Mouse (Mus musculus) forebrain, embryonic 12.5 days (tissue): Measurements from ENCODE around the gene Rnasel. TPM values are rescaled to one million over a fixed set of nuclear protein-coding genes. Genes with fewer than 3 reads are reported as not detected.

Experiments
- ATAC-seq: fragments of 200-750 bp; cut with Nextera tagmentation; 2 replicates; pipeline ENCODE4 v1.8.0; 2017; ENCODE audit warnings: moderate TSS enrichment; ENCODE audit not compliant: low FRiP score
- H3K27ac ChIP-seq: fragments of 300-500 bp; sonication (generic); 2 replicates; pipeline ENCODE4 v1.5.1; 2016; ENCODE audit warnings: mild to moderate bottlenecking
- H3K27me3 ChIP-seq: fragments of 300-500 bp; sonication (generic); 2 replicates; pipeline ENCODE4 v1.6.1; 2016; ENCODE audit warnings: mild to moderate bottlenecking
- H3K36me3 ChIP-seq: fragments of 300-500 bp; sonication (generic); replicated peaks from 2 replicates; pipeline ENCODE4 v1.6.1; 2016; ENCODE audit warnings: mild to moderate bottlenecking
- H3K4me1 ChIP-seq: fragments of 300-500 bp; sonication (generic); 2 replicates; pipeline ENCODE4 v1.6.1; 2016
- H3K4me2 ChIP-seq: fragments of 300-500 bp; sonication (generic); 2 replicates; pipeline ENCODE4 v1.6.1; 2016; ENCODE audit warnings: mild to moderate bottlenecking, moderate library complexity
- H3K4me3 ChIP-seq: fragments of 300-500 bp; sonication (generic); replicated peaks from 2 replicates; pipeline ENCODE4 v1.5.1; 2016; ENCODE audit warnings: mild to moderate bottlenecking
- H3K9ac ChIP-seq: fragments of 300-500 bp; sonication (generic); 2 replicates; pipeline ENCODE4 v1.6.1; 2016; ENCODE audit warnings: mild to moderate bottlenecking
- H3K9me3 ChIP-seq: fragments of 300-500 bp; sonication (generic); 2 replicates; pipeline ENCODE4 v1.6.1; 2016
- WGBS: fragments of 180-500 bp; shearing (Covaris S2); methylation state at CpG from one replicate; pipeline ENCODE4 v1.1.7; 2016; 5-methylcytosine and 5-hydroxymethylcytosine counted together
- polyA plus RNA-seq: library from polyadenylated mRNA; unstranded; fragments of >200 nt; fragmentation: Nextera tagmentation; extraction: Ambion mirVana; gene quantifications from 2 replicates; pipeline ENCODE4 v1.2.1, GENCODE M21; 2016

Gene Rnasel
- polyA plus RNA-seq, 1 experiment from 2014 or later: 31.6 TPM

DNA sequence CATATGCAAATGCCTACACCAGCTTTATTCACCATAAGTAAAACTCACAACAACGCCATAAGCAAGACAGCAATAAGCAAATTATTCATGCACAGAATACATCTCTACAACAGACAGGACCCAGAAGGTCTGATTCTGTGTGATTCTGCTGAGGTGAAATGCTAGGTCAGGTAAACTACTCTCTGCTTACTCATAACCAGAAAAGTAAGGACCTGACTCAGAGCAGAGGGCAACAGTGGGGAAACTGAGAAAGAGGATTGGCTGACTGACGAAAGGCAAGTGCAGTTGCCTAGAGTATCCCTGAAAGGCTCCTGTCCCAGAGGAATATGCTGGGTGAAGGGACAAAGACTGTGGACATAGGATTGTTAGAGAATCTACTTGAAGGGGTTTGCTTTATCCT is 36.6 kb upstream of the Rnasel start:
- H3K4me3 ChIP-seq: no peak overlapping the region
- no peak overlapping the region for H3K9ac ChIP-seq
- no peak for ATAC-seq
- H3K27me3 ChIP-seq: no peaks in the 10 kb centered on the region
- no peak overlapping the region for H3K27ac ChIP-seq
- no peaks in the 10 kb centered on the region; the same call in 1 of the 2 replicates for H3K4me1 ChIP-seq
- no peaks in the 10 kb centered on the region for H3K9me3 ChIP-seq
- H3K4me2 ChIP-seq: no peak overlapping the region
- no peaks in the 10 kb centered on the region for H3K36me3 ChIP-seq
- 98% methylated on average over 2 of the region's 2 CpGs for WGBS

DNA sequence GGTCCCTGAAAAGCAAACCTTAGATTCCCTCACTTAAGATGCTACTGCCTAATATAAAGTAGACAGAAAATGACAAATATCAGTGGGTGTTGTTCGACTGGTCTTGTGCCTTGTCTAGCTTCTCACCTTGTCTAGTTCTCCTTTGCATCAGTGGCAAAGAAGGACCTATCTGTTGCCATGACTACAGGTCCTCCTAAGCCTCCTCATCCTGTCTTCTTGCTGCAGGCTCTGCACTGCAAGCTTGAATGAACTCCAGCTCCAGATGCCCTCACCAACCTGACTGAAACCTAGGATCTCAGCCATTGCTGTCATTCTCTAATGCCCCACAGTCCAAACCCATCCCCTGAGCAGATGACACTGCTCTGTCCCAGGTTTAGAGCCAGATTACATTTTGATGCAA is 31.2 kb upstream of the Rnasel start:
- WGBS: 76% methylated on average over 1 of the region's 1 CpGs
- no peaks in the 10 kb centered on the region for H3K9me3 ChIP-seq
- H3K4me2 ChIP-seq: no peak overlapping the region
- no peak overlapping the region for H3K9ac ChIP-seq
- H3K27me3 ChIP-seq: 0 out of 2 replicates have a peak, but pooled peaks cover 4% of the 10 kb centered on the region
- no peak overlapping the region for H3K4me3 ChIP-seq
- no peak for ATAC-seq
- H3K27ac ChIP-seq: no peak overlapping the region
- H3K36me3 ChIP-seq: no peaks in the 10 kb centered on the region
- no peaks in the 10 kb centered on the region for H3K4me1 ChIP-seq

DNA sequence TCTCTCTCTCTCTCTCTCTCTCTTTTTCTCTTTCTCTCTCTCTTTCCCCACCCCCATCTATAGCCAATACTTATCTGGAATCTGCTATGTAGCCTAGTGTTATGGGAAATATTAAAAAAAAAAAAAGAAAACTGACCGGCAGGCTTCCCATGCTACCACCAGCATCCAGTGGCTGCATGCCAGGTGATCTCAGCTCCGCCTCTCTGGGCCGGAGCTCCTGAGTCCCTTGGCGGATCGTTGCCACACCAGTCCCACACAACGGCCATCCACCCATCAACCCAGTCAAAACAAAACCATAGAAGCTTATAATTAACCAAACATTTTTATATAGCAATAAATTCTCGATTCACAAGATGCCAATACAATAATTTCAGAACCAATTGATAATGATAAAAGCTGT is 28.3 kb upstream of the Rnasel start:
- H3K4me3 ChIP-seq: no peak overlapping the region
- H3K27me3 ChIP-seq: 0 out of 2 replicates have a peak, but pooled peaks cover 4% of the 10 kb centered on the region
- no peaks in the 10 kb centered on the region for H3K36me3 ChIP-seq
- no peak overlapping the region for H3K27ac ChIP-seq
- WGBS: 85% methylated on average over 7 of the region's 7 CpGs
- H3K9me3 ChIP-seq: no peaks in the 10 kb centered on the region
- no peak overlapping the region for H3K9ac ChIP-seq
- no peak overlapping the region for H3K4me2 ChIP-seq
- no peaks in the 10 kb centered on the region for H3K4me1 ChIP-seq
- no peak for ATAC-seq

DNA sequence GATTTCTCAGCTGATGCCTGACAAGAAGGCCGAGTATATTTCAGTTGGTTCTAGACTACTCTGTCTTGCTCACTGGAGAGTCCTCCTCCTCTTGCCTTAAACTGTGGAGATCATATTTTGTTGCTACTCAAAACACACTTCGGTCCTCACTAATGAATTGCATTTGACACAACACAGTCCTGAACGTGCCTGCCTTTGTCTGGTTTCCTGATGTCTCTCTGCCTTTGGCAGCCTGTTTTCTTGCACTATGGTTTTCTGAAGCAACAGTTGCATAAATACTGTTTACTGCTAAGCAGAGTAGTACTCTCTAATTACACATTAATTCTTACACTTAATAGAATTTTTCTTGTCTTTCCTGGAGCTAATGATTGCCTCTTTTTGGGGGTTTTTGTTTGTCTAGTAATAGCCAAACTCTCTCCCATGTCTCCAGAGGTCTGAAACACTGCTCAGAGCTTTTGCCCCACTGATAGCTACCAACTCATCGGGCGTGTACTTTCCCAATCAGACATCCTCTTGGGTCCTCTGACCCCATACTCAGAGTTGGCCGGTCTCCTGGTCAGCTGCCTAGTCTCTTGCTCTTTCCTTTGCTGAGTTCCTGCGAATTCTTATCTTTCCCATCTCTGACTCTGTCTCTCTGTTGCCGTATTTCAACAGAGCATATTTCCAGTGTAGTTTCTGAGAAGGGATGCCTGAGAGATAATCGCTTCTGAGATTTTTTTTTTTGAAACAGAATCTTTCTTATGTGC is 27.5 kb upstream of the Rnasel start:
- no peak for ATAC-seq

DNA sequence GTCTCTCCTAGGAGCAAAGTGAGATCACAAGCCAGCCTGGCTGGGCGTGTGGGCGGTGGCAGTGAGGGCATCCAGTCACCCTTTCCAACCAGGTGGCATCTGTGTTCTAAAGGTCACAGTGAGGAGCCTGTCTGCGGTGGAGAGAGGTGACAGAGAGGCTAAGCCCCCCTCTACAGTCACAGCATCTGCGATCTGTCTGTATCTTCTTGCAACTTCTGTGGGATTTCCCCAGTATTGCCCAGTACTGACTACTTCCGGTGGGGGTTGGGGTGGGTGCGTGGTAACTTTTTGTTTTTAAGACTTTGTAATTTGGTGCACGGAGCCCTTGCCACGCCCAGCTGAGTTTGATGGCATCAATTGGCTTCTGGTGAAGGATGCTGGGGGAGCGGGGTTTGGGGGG is 25.8 kb upstream of the Rnasel start:
- Histone ChIP-seq H3K9me3 (no peaks in the 10 kb centered on the region), H3K9ac (no peak overlapping the region), H3K4me3 (no peak overlapping the region), H3K4me2 (no peak overlapping the region), H3K27ac (no peak overlapping the region), H3K4me1 (no peaks in the 10 kb centered on the region), H3K27me3 (no peaks in the 10 kb centered on the region), H3K36me3 (no peaks in the 10 kb centered on the region)
- WGBS: 87% methylated on average over 9 of the region's 9 CpGs
- ATAC-seq: no peak

More for the DNA sequence above, 27.5 kb upstream of the Rnasel start:
- Histone ChIP-seq H3K4me1 (no peaks in the 10 kb centered on the region), H3K4me3 (no peak overlapping the region), H3K9me3 (no peaks in the 10 kb centered on the region), H3K9ac (no peak overlapping the region), H3K36me3 (no peaks in the 10 kb centered on the region), H3K27me3 (0 out of 2 replicates have a peak, but pooled peaks cover 4% of the 10 kb centered on the region), H3K27ac (no peak overlapping the region), H3K4me2 (no peak overlapping the region)
- WGBS: 89% methylated on average over 9 of the region's 9 CpGs

DNA sequence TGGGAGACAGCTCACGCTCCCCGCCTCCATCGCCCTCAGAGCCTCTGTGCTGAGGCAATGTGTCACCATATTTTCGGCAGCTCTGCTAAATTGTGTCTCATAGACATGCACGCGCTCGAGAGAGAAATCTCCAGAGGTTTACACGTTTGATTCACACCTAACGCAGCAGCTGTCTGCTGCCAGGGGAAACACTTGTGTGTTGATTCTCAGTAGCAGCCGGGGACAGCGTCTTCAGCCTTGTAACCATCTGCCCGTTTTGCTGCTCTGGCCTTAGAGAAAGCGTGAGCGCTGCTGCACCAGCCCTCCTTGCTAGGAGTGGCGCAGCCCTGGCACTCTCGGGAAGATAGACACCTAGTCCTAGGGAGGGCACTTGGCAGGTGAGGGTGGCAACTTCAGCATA is 22.6 kb upstream of the Rnasel start:
- Histone ChIP-seq H3K4me2 (no peak overlapping the region), H3K27me3 (no peaks in the 10 kb centered on the region), H3K9me3 (no peaks in the 10 kb centered on the region), H3K27ac (no peak overlapping the region), H3K4me1 (peaks cover 12% of the 10 kb centered on the region), H3K4me3 (no peak overlapping the region), H3K36me3 (no peaks in the 10 kb centered on the region), H3K9ac (no peak overlapping the region)
- ATAC-seq: 0 out of 2 replicates have a peak, but pooled peaks have one; percentile 49
- WGBS: 73% methylated on average over 16 of the region's 16 CpGs

DNA sequence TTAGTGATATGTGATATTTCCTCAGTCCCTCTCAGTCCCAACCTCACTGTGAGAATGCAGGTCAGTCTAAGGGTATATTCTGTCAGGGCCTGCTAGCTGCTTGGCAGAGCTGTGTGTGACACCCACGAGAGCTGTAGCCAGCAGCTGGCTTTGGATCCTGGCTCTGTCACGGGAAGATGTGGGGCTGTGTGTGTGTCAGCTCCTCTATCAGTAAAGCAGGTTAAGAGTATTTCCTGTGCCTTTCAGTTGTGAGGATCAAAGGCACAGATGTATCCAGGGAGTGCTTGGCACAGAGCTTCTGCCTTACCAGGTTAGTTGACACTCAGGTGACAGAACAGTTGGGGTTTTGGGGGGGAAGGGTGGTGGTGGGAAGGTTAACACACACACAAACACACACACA is 19.4 kb upstream of the Rnasel start:
- H3K27ac ChIP-seq: no peak overlapping the region
- no peaks in the 10 kb centered on the region for H3K36me3 ChIP-seq
- no peak overlapping the region for H3K4me3 ChIP-seq
- peaks cover 32% of the 10 kb centered on the region for H3K4me1 ChIP-seq
- no peaks in the 10 kb centered on the region for H3K9me3 ChIP-seq
- no peak overlapping the region for H3K4me2 ChIP-seq
- 74% methylated on average over 2 of the region's 2 CpGs for WGBS
- ATAC-seq: no peak
- no peak overlapping the region for H3K9ac ChIP-seq
- no peaks in the 10 kb centered on the region for H3K27me3 ChIP-seq

DNA sequence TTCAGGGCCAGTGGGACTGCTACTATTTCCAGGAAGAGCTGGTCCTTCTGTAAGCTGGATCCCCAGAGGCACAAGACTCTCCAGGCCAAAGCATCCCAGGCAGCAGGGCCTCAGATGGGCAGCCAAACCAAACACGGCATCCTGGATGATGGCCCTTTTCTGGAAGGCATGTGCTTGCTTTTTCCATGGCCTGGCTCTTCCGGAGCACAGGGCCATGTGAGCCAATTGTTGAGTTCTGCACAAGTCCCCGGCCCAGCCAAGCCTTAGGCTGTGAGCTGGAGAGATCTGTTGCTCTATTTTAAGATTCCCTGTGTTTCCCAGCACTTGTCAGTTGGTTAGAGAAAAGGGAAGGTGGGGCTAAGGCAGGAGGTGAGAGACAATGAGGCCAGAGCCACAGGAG is 18.6 kb upstream of the Rnasel start:
- H3K27ac ChIP-seq: no peak overlapping the region
- H3K4me3 ChIP-seq: no peak overlapping the region
- H3K36me3 ChIP-seq: no peaks in the 10 kb centered on the region
- no peaks in the 10 kb centered on the region for H3K27me3 ChIP-seq
- no peaks in the 10 kb centered on the region for H3K9me3 ChIP-seq
- no peak for ATAC-seq
- H3K4me1 ChIP-seq: peaks cover 32% of the 10 kb centered on the region
- 63% methylated on average over 3 of the region's 3 CpGs for WGBS
- no peak overlapping the region for H3K4me2 ChIP-seq
- H3K9ac ChIP-seq: no peak overlapping the region

DNA sequence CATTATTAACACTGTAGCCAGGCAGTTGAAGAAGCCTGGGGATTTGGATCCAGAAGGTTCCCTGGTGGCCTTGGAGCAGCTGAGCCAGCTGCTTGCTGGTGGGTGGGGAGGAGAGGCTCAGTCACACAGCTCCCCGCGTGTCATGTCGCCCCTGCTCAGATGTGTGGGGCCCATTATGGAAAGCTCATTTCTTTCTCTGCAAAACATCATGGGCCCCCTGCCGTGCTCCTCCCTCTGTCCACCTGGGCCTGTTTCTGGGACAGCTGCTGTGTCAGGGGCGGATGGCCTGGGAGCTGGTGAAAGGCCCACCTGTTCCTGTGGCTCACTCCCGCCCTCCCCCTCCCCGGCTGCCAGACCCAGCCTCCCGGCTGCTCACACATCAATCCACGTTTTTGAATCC is 16.0 kb upstream of the Rnasel start:
- no peaks in the 10 kb centered on the region for H3K9me3 ChIP-seq
- H3K27me3 ChIP-seq: peaks cover 7% of the 10 kb centered on the region; the same call in 1 of the 2 replicates
- no peak overlapping the region for H3K4me2 ChIP-seq
- no peak overlapping the region for H3K27ac ChIP-seq
- no peaks in the 10 kb centered on the region for H3K36me3 ChIP-seq
- no peak overlapping the region for H3K9ac ChIP-seq
- peak; percentile 73 for ATAC-seq
- no peak overlapping the region for H3K4me3 ChIP-seq
- 33% methylated on average over 9 of the region's 9 CpGs for WGBS
- peaks cover 49% of the 10 kb centered on the region for H3K4me1 ChIP-seq

DNA sequence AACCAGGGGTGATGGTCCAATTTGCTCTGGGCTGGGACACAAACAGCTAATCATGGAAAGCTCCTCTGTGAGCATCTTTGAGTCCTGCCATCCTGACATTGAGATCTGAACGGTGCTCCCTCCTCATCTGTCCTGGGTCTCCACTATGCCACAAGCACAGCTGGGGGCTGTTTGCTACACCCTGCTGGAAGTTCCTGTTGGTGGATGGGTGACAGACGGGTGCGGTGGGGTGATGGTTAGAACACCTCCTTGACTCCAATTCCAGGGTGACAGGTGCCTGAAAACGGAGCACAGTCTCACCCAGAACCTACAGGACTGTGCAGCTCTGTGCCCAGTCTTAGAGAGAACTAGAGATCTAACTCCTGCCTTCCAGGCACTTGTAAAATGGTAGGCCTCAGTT is 14.4 kb upstream of the Rnasel start:
- no peaks in the 10 kb centered on the region for H3K9me3 ChIP-seq
- no peak overlapping the region for H3K9ac ChIP-seq
- no peak overlapping the region for H3K4me2 ChIP-seq
- no peak for ATAC-seq
- no peaks in the 10 kb centered on the region for H3K36me3 ChIP-seq
- H3K4me3 ChIP-seq: no peak overlapping the region
- whole genome bisulfite sequencing: 85% methylated on average over 4 of the region's 4 CpGs
- no peak overlapping the region for H3K27ac ChIP-seq
- H3K27me3 ChIP-seq: peaks cover 24% of the 10 kb centered on the region
- peaks cover 55% of the 10 kb centered on the region for H3K4me1 ChIP-seq

DNA sequence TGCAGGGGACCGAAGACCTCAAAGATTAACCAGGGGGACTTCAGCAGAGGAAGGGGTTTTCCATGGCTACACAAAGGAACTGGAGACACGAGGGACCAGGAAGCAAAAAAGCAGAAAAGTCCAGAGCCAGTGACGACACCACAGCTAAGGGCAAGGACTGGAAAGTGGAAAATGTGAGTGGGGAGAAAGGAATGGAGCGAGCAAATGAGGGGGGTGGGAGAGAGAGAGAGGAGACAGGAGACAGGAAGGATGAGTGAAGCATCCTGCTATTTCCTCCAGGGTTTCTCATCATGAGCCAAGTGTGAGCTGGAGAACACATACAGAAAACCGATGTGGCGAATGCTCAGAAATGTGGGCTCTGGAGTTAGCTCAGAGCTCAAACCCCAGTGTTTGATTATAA is 13.1 kb upstream of the Rnasel start:
- WGBS: 80% methylated on average over 6 of the region's 6 CpGs
- Histone ChIP-seq H3K27me3 (peaks cover 30% of the 10 kb centered on the region), H3K9me3 (no peaks in the 10 kb centered on the region), H3K9ac (no peak overlapping the region), H3K4me2 (no peak overlapping the region), H3K27ac (no peak overlapping the region), H3K4me3 (no peak overlapping the region), H3K4me1 (peaks cover 56% of the 10 kb centered on the region), H3K36me3 (no peaks in the 10 kb centered on the region)
- ATAC-seq: no peak

DNA sequence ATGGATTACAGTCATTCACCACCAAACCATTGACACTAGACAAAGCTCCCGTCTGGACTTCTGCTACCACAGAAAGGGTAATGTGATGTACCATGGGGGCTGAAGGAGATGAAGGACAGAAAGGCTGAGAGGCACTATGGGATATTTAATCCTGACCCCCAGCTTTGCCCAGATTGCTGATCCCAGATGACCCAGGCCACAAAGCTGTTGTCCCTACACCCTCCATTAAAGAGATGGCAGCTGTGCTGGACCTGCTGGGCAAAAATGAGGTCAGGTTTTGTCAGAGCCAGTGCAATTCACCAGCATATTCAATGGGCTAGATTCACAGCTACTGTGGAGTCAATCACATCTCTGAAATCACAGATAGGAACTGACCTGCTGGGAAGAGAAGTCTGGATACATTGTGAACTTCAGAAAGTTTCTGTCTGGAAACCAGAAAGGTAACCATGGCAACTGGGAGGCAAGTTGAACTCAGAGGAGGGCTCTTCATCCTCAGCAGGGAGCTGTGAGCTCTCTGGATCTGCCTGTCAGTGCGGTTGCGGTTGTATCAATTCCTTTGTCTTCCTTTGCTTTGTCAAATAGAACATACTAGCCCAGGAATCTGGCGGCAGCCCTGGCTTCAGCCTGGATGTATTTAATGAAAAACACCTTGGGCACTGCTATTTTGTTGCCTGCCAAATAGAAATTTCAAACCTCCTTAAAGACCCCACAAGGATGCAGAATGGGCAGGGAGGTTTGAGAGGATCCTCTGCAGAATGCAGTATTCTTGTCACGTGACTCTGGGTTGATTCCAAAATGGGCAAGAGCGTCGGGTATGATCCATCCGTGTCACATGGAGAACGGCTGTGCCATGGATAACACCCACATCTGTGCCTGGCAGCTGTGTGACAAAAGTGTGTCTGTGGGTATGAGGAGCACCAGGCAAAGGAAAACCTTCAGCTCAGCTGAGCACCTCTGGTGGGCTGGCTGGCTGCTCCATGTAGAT is 11.8 kb upstream of the Rnasel start:
- H3K27me3 ChIP-seq: peaks cover 35% of the 10 kb centered on the region
- H3K27ac ChIP-seq: peak overlapping the region; percentile 59
- no peak overlapping the region for H3K9ac ChIP-seq
- no peaks in the 10 kb centered on the region for H3K36me3 ChIP-seq
- no peak for ATAC-seq
- peaks cover 59% of the 10 kb centered on the region for H3K4me1 ChIP-seq
- 30% methylated on average over 9 of the region's 9 CpGs for WGBS
- no peak overlapping the region; the same call in 1 of the 2 replicates for H3K4me2 ChIP-seq
- H3K9me3 ChIP-seq: no peaks in the 10 kb centered on the region
- H3K4me3 ChIP-seq: no peak overlapping the region
